Mouse (Mus musculus) frontal cortex, postnatal 14 days (tissue): ENCODE data around the gene Chmp5.
A peak's percentile ranks its signal among the peaks of the same experiment; 100 is the strongest.

Experiments used
- DNase-seq, 2 experiments: peaks; one replicate each; pipeline ENCODE4 v3.0.0; 2022; ENCODE audit warnings: low spot score in 2 of 2

The Chmp5 gene

DNA sequence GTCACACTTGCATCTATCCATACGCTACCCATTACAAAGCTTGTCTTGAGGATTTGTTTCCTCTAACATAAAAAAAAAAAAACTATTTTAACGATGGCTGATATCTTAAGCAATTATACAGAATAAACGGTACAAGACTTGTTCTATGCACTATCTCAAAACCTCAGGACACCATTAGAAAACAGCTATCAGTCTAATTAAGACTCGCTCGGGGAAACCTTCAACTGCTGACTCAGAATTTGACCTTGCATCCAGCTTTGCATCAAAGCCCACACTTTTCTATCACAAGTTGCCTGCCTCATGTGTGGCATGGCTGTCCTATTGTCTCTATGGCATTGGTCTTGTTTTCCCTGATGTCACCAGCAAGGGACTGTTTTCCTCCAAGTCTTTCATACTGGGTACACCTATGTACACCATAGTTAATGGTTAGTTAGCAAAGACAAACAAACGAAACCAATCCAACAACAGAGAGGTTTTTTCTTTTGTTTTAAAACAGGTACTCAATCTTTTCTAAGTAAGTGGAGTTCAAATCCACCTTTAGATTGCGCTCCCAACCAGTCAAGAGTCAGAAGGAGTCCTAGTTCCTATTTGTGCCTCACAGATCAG is 1.6 kb upstream of the Chmp5 start:
- DNase-seq: no peak

DNA sequence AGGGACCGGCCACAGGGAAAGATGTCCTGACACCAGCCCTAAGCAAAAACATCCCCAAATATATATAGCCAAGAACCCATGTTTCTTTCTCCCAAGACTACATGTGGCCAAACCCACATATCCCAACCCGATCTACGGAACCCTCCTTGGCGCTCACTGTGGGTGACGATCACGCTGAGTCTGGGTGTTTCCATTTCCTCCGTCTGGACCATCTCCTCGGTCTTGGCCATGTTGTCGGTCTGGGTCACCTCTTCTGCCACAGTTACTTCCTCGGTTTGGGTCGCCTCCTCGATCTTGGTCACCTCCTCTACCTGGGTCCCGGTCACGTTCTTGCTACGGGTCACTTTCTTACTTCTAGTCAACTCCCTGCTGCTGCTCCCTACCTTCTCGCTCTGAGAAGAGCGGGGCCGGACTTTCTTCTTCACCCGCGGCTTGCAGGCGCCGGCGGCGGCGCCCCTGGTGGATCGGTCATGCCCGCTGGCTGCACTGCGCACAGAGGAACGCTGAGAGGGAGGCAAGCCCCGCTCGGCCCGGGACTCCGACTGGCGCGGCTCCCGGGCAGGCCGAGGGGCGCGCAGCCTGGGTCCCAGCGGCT is 545 bp upstream of the Chmp5 start:
- no peak for DNase-seq

DNA sequence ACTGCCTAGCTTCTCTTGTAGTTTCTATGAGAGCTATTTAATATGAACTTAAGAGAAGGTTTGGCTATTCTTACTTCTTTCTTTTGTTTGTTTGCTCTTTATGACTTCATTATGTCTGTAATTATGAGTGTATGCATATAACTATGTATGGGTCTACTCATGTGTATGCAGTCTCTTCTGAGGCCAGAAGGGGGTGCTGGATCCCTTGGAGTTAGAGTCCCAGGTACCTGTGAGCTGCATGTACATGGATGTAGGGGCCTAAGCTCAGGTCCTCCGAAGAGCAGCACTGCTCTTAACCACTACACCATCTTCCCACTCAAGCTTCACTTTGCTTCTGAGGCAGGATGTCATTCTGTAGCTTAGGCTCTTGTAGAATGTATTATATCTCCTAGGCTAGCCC is 5.3 kb downstream of the Chmp5 start:
- no peak for DNase-seq

DNA sequence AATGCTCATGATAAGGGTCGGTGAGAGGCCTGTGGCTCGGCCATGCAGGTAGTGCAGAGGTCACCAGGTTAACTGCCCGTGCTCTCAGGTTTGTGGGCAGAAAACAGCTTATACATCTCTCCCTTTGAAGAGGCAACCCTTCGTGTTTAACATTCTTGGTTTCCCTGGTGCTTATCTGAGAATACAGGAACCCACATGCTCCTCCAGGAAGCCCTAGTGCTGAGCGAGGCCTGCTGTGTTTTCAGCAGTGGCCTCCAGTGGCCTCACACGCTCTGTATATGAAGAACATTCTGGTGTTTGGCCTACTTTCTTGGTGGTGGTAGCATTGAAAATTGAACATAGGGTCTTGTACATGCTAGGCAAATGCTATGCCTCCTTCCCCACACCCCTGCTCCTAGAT is 7.7 kb downstream of the Chmp5 start:
- no peak for DNase-seq

DNA sequence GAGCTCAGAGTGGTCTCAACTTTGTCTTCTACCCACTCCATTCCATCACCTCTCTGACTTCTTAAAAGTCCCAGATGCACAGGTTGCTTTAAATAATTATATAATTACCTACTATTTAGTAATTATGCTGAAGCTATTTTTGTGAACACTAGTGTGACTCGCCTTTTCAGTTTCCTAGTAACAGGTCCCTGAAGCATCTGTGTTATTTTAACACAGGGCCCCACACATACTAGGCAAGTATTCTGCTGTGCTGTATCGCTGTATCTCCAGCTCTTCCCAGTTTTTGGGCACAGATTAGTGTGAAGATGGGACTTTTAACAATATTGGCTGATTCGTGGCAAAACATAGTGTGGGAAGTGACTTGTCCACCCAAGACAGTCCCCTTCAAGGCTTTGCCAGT is 15.3 kb downstream of the Chmp5 start:
- no peak for DNase-seq

DNA sequence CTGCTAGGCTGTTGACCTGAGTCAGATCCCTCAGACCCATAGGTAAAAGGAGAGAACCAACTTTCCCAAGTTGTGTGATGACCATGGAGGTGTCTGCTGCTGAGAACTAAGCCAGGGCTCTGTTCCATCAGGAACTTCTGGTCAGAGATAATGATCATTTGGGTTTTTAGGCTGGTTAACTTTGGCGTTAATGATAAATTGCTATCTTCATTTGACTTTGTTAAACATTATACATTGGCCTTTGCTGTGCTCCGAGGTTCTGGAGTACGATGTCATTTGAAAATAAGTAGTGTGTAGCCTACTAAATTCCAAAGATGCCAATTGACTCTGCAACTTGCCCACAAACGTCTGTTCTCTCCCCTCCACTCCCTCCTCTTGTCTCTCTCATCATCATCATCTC is 21.0 kb downstream of the Chmp5 start:
- no peak for DNase-seq

DNA sequence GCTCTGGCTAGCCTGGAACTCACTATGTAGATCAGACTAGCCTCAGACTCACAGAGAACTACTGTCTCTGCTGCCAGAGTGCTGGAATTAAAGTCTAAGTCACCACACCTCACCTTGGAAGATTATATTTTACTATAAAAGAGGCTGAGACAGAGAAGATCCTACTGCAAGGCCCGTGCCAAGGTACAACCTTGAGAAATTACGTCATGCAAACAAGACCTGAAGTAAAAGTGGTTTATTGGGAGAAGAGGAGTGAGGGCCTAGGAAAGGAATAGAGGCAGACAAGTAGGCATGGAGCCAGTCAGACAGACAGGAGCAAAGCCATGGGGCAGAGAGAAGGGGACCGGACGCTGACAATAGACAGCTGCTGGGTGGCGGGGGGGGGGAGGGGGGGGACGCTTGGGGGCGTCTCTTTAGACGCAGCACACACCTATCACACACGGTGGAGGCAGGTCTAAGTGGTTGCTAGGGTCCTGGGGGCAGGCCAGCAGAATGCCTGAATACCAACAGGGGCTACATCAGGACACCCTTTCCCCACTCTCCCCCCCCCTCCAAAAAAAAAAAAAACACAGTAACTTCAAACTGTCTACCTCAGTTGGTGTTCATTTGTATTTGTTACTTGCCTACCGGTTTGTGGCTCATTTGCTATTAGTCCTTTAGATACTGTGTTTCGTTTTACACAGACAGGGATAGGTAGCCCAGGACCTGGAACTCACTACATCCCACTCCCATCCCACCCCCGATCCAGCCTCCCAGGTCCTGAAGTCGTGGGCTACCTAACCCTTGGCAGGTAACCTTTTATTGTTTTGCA is 21.8 kb downstream of the Chmp5 start:
- no peak for DNase-seq

DNA sequence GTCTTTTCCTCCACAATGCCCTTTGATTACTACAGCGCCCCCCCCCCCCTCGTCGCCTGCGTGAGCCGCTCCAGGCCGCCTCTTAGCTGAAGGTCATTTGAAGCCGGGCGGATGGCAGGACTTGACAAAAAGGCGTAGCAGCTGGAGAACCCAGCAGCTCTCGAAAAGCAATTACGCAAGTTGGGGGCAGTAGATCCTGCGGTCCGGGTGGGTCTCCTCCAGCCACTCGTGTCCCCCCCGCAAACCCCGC is 22.3 kb downstream of the Chmp5 start:
- DNase-seq: no peak

DNA sequence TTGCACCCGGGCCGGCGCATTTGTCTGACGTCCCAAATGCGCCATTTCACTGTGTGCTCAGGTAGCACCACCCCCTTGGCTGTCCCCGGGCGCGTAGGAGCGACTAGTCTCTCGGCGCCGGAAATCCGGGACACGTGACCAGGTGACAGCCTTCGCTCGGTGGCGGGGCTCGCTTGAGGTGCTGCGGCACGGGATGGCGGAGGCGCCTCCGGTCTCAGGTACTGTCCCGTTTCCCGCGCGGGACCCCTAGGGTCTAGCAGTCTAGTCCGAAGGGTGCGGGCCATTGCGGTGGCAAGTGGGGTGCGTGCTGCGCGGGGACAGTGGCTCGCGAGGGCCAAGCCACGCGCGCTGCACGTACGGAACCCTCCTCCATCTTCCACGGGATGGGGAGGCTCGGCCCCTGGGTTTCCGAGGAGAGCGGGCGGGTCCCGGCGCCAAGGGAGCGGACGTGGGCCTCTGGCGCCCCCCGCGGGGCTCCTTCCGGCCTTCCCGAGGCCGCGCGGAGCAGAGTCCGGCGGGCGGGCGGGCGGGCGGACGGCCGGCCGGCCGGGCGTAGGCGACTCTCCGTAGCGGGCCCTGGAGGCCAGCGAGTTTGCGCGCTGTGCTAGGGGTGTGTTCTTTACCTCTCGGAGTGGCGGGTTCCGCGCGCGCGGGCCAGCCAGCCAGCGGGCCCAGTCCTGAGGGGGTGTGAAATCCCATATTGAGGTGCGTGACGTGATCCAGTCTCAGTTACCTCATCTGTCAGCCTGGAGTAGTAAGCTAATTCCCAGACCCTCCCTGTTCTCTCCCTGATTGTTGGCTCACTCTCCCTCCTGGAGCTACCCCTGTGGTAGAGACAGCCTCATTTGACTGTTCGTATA is 22.9 kb downstream of the Chmp5 start, which contains the start of gene Nfx1:
TSS of gene Nfx1 (plus strand) at position 65 of the 860 bp plus-strand sequence.
- peak; percentile 91 to 95 for DNase-seq

DNA sequence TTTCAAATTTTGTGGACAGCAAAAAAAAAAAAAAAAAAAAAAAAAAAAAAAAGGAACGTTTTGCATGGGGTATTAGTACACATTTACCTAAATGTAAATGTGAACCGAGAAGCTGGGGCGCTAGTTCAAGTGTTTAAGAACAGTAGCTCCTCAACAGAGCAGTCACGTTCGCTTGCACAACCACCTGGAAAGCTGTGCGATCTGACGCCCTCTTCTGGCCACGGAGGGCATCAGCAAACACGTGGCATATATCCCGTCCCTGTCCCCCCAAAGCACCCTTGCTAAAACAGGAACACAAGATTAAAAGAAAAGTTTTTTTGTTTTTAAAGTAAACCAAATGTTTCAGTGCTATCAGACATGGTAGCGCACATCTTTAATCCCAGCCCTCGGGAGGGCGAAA is 23.5 kb downstream of the Chmp5 start:
- no peak for DNase-seq

DNA sequence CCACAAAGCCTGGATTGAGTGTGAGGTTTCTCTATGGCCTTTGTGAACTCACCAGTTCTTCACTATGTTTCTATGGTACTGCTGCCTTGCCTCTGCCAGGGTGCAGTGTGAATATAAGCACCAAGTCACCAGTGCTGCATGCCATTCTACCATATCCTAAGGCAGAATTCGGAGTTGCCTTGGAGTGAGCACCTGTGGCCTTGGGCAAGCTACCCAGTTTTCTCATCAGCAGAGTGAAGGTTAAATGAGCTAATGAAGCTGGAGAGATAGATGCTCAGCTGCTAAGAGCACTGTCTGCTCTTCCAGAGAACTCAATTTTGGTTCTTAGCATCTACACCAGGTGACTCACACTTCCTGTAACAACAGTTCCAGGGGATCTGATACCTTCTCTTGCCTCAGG is 25.8 kb downstream of the Chmp5 start:
- no peak for DNase-seq

DNA sequence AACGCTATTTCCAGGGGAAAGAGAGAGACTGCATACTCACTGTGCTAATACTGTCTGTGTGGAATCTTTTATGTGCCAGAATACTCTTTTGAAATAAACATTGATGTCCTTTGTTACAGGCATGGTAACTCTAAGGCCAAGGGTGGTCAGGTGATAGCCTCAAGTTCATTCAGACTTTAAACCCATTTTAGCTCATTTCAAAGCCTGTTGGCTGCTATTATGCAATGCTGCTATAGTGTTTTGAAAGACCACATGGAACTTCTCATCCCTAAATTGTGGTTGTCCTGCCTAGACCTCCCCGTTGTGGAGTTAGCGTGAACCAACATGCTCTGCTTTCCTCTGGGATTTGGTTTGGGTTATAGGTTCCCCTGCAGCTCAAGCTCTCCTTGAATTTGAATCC is 27.5 kb downstream of the Chmp5 start:
- DNase-seq: no peak

DNA sequence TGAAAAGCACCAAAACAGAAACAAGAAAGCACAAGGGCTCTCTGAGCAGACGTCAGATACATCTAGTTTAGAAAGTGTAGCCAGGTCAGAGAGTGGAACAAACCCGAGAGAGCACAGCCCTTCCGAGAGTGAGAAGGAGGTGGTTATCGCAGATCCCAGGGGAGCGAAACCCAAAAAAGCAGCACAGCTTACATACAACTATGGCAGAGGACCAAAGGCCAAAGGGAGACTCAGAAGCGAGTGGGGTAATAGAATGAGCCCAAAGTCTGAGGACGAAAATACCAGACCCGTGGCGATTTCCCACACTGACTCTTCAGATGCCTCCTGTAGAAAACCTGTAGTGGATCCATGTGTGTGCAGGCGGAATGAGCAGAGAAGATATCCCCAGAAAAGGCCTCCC is 28.4 kb downstream of the Chmp5 start:
- no peak for DNase-seq

DNA sequence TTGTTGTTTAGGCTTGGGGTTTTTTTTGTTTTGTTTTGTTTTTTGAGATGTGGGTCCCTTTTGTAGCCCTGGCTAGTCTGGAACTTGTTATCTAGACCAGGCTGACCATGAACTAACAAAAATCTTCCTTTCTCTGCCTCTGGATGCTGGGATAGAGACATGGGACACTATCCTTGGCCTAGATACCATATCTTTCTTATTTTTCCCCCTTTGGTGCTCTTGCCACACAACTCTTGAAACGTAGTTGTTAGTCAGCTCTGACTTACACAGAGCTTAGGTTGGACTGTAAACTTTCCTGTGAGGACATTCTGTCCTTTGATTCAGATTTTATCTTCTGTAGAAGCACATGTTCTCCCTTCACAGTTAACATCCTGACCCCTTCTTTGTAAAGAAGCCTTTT is 31.2 kb downstream of the Chmp5 start:
- DNase-seq: no peak

DNA sequence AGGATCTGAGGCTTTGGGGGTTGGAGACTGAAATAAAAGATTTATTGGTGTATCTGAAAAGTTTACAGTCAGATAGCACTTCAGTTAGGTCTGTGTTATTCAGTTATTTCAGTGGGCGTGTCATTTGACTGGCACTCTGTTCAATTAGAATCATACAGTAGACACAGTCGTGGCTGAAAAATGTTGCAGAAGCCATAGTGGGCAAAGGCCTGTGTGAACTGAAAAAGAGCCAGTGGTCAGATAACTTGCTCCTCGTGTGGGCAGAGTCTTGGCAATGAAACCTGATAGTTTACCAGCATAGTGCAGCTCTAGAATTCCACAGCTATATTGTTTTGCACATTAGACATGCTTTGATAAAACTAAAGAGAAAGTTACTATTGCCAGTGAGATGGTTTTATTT is 34.3 kb downstream of the Chmp5 start:
- DNase-seq: no peak

DNA sequence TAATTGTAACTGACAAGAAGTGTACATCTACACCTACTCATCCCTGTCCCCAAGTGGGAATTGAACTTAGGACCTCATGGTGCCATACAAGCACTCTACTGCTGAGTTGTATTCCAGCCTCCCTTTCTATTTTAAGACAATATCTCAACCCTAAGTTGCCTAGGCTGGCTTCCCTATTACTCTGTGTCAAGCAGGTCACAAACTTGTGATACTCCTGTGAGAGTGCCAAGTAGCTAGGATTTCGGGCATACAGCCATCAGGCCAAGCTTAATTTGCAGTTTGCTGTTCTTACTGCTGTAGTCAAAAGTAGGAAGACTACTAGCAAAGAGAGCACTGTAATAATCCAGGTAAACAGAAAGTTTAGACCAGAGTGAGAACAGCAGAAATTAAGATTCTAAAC is 35.5 kb downstream of the Chmp5 start:
- no peak for DNase-seq

DNA sequence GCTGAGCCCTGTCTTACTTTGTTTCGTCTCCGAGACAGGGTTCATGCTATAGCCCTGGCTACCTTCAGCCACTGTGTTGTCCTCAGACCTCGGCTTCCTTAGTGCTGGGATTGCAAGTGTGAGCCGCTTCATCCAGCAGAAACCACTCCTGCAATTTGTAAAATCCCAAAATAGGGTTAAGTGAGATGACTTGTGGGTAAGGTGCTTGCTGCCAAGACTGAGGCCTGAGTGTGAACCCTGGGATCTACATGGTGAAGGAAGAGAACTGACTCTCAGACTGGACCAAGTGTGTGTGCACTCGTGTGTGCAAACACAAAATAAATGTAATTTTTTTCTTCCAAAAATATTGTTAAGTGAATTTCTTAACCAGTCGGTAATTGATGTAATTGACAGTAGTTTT is 41.4 kb downstream of the Chmp5 start:
- DNase-seq: no peak

DNA sequence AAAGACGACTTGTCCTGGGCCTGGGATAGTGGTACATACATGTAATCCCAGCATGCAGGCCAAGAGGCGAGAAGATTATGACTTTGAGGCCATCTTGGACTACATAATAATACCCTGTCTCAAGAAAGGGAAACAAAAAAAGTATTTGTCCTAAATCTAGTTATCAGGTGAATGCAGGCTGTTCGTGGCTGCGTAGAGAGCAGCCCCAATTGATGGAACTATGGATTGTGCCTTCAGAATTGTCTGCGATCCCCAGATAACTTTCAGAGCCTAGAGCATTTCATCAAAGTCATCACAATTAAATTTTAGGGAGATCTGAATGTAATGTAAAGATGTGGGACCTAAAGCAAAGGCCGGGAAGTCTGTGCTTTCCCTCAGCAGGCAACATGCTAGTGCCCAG is 48.1 kb downstream of the Chmp5 start:
- no peak for DNase-seq

DNA sequence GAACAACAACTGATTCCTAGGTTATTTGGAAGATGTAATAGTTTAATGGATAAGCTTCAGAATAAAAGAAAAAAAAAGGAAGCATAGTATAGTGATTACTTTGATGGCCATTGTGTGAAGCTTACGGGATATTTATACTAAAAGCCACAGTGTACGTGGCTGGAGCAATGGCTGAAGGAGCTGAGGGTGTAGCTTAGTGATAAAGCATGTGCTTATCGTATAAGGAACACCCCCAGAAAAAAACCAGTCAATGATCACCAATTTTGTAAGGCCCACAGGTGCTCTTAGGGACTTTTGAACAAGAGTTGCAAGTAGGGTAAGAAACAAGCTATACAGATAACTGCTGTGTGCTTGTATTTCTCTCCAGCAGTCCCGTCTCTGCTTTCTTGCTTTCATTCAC is 49.7 kb downstream of the Chmp5 start:
- no peak for DNase-seq

DNA sequence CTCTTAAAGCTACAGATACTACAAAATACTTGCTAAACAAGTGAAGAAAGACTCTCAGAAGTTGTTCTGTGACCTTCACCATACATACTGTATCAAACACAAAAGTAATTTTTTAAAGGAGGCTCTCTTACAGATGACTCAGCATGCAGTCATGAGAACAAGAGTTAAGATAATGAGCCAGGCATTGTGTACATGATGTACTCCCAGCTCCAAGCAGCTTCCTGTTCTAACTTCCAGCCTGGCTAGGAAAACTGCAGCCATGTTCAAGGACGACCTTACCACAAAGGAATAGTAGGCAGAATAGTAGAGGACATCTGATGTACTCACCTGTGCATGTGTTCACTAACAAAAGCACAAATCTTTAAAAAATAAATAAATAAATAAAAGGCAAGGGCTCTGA is 52.1 kb downstream of the Chmp5 start:
- DNase-seq: no peak

DNA sequence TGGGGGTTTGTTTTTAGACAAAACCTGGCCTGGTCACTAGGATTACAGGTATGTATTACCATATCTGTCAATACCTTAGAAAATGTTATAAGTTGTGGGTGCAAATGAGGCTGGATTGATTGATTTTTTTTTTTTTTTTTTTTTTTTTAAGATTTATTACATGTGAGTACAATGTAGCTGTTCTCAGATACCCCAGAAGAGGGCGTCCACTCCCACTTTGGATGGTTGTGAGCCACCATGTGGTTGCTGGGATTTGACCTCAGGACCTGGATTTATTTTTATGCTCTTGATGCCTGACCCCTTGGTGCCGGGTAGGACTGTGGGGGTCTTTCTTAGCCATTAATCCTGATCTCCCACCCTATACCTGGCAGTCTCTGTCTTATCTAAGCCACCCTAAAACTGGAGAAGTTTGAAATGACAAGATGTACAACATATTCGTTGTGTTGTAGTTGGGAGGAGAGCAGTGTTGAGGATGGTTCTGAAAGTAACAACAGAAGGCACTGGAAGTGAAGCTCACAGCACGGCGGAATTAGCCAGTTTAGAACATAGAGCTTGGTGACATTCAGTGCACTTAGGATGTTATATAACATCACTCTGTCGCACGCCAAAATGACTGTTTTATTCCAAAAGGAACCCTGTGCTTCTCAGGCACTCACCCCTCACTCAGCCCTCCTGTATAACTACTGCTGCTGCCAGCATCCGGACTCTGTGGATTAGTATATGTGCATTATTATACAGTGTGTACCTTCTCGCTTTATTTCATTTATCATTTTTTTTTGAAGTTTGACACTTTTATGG is 52.8 kb downstream of the Chmp5 start:
- DNase-seq: no peak

DNA sequence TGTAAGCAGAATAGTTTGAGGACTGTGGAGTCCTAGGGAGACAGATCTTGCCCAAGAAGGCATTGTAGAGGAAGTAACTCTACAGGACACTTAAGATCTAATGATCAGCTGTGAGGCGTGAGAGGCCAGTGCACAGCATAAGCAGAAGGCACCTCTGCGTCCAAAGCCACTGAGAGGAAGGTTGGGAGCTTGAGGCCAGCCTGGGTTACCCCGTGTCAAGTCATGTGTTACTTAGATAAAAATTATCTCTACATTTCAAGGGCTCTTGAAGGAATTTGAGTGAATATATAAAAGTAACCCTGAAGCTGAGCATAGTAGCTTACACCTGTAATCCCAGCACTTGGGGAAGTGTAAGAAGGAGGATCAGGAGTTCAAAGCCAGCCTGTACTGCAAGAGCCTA is 65.1 kb downstream of the Chmp5 start:
- no peak for DNase-seq
